Mouse (Mus musculus): ENCODE data around the gene Cux2. TPM values are rescaled to one million over a fixed set of nuclear protein-coding genes. Genes with fewer than 3 reads are reported as not detected.

The Cux2 gene
- polyA plus RNA-seq, 2 experiments from 2014 or later: 0.15 TPM; not detected in 1

DNA sequence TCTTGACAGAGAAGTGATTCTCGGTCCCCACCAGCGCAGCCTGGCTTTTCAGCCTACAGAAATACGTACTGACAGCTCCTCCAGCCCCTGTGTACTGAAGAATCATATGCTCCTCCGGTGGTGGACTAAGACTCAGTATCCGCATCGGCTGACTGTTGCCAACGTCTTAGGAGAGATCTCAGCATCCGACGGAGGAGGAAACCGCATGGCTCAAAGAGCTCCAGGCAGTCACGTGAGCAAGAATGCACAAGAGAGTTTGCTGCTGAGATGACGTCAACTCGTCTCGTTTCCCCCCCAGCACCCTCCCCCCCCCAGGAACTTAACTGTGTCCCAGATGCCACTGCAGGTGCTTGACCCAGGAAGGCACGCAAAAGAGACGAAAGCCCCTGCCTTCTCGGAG lies 34.8 kb downstream of the Cux2 start:
- no peak for ATAC-seq

DNA sequence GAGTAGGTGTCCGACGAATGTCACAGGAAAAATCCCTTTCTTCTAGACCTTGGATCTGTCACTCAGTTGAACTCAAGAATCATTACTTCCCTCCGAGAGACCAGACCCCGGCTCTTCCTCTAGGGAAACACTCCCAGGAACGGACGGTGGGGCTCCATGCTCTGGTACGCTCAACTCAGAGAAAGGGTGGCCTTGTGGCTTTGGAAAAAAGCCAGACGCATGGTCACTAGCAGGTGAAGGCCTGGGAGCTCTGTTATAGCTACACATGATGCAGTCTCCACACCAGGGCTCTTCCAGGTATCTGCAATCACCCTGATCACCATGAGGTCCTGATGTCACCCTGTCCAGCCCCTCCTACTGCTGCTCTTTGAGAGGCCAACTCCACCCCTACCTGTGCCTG lies 35.2 kb downstream of the Cux2 start:
- ATAC-seq: no peak

- ATAC-seq: no peak
Observed at GRCm38 (mm10) chr5:122011289-122011688, 38.6 kb downstream of the Cux2 start.

GRCm38 (mm10) chr5:122007946-122008441 lies 41.9 kb downstream of the Cux2 start:
- no peak for ATAC-seq

DNA sequence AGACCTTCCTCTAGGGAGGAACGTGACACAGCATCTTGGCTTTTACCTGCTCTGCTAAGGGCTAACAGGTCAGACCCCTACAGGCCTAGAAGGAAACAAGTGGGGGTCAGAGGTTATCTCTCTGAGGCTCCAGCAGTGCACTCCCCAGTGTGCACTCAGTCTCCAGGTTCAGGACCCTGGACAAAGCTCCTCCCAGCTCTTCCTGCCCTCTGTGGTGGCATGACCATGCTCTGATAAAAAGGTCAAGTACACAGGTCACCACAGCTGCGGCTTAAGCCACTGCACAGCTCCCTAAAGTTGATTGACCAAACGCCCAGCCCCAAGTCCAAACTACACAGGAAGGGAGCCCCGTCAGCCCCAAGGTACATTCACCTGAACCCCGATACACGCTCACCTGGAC lies 46.4 kb downstream of the Cux2 start:
- ATAC-seq: no peak

GRCm38 (mm10) chr5:122002148-122002547 lies 47.8 kb downstream of the Cux2 start:
- no peak for ATAC-seq

GRCm38 (mm10) chr5:122001311-122001710 lies 48.6 kb downstream of the Cux2 start:
- no peak for ATAC-seq

- no peak for ATAC-seq
Observed at GRCm38 (mm10) chr5:122000381-122000780, 49.5 kb downstream of the Cux2 start.

GRCm38 (mm10) chr5:121998981-121999795 lies 50.7 kb downstream of the Cux2 start:
- ATAC-seq: no peak

DNA sequence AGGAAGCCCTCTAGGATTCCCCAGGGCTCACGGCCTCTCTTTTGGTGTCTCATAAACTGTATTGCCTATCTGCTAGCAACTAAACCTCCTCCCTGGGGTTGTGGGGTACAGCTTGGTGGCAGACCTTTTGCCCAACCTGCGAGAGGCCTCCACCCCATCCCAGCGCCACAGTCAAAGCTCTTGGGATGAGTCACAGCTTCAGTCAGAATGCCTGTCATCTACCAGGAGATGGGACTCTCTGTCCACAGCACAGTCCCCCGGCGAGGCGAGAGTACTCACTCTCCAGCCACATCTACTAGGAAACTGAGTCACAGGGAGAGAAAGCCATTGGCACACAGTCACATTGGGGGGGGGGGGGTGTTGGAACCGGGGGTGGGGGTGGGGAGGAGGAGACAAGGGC lies 51.6 kb downstream of the Cux2 start:
- ATAC-seq: no peak

DNA sequence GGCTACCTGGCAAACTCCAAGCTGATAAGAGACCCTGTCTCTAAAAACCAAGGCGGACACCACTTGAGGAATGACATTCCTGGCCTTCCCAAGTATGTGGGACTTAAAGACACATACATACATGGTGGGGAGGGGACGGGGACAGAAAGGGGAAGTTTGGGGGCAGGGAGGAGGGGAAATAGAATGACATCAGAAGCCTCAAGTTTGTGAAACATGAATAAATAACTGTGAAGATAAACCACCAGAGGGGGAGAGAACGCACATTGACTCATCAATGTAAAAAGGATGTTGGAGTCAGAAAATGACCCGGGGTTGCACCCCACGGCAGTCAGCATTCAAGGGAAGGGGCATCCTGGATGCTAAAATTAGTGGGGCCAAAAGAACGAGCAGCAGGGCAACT lies 53.2 kb downstream of the Cux2 start:
- no peak for ATAC-seq

DNA sequence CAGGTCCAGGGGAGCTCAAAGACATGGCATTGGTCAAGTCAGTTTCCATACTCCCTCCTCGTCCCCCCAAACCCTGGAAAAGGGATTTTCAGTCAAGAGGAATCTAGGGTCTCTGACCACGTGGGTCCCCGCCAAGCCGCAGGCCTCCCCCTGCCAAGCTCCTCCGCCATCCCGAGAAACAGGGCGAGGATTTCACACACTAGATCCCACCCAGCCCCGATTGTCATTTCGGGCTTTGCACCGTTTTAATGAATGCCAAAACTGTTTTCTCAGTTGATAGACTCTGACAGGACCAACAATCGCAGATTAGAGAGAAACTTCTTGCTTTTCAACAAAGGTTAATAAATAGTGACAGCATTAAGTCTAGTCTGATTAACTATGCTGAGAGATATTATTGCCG lies 55.1 kb downstream of the Cux2 start:
- no peak for ATAC-seq

- no peak for ATAC-seq
Observed at GRCm38 (mm10) chr5:121991914-121992313, 58.0 kb downstream of the Cux2 start.

DNA sequence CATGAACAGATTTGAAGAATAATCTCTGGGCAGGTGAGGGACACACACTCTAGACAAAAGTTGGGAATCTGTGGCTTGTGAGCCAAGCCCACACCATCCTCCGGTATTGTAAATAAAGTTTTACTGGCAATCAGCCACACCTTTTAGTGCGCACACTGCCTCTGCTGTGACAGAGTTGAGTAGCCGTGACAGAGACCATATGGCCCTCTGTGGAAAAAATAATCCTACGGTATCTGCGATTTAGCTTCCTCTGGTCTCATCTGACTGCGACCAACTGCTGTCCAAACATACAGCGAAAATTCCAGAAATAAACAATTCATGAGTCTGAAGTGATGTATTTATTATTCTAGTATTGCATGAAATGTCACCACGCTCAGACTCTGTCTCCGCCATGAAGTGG lies 64.0 kb downstream of the Cux2 start:
- no peak for ATAC-seq

DNA sequence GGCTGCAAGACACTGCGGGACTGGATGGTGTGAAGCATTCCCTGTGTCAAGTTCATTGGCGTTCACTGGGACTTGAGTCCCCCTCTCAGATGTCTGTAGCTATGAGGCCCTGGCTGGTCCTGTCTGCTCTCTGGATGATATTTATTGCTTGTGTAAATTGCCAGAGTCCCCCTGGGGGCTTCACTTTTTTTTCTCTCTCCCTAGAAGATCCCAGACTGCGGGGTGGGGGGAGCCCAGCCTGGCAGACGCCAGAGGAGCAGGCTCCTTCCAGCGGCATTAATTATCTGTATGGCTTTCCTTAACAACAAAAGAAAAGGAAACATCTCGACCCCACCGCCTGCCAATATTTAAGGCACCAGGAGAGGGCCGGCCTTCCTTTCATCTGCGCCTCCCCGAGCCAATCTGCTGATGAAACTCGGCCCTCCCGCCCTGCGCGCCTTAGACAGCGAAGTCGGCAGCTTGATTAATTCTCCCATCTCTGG lies 68.2 kb downstream of the Cux2 start:
- no peak for ATAC-seq

- ATAC-seq: no peak
Observed at GRCm38 (mm10) chr5:121976331-121976730, 73.6 kb downstream of the Cux2 start.

- ATAC-seq: no peak
Observed at GRCm38 (mm10) chr5:121973541-121973940, 76.4 kb downstream of the Cux2 start.

DNA sequence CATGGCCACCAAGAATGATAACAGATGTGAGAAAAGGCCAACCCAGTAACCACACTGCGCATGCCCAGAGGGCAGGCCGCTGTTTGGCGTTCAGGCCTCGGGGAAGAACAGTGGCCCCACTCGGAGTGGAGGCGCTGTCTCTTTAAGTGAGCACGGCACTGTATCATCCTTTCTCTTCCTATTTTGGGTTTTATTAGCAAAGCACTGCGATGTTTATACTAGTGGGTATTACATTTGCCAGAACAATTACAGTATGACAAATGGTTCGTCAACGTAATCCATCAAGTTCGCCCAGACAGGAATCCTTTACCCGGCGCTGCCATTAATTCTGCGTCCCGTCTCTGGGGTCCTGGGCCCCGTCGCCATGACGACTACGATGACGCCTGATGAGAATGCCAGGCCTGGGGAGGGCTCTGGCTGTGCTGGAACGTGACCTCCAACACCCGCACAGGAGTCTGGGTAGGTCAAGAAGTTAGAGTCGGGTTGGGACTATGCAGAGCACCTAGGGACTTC lies 77.2 kb downstream of the Cux2 start:
- no peak for ATAC-seq

DNA sequence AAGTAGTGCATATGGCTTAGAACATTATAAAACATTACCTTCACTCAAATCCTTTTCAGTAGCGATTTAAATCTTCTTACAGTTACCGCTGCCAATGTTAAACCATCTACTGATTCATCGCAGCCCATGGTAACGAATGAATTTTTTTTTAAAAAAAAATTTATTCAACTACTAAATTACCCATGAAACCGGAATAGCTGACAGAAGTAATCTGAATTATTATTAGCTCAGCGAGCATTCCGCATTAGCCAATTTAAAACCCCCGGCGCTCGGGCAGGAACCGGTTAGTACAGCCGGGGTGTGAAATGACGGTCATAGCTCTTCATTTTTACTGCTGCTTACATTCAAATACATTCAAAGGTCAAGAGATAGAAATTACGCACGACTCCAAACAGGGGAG lies 80.9 kb downstream of the Cux2 start:
- no peak for ATAC-seq

- no peak for ATAC-seq
Observed at GRCm38 (mm10) chr5:121968416-121968815, 81.5 kb downstream of the Cux2 start.

DNA sequence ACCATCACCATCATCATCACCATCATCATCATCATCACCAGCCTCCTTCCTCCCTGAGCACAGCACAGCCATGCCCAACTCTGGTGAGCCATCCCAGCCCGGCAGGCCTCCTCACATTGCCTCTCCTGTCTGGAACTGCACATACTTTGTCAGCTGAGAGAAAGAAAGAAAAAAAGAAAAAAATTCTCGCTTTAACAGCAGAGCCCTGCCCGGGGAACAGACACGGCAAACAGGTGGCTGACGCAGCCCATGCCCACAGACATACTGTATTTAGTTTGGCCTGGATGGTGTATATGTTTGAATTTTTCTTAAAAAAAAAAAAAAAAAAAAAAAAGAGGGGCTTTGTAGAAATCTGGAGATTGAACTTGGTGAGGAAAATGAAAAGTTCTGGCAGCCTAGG lies 82.4 kb downstream of the Cux2 start:
- ATAC-seq: no peak

GRCm38 (mm10) chr5:121966940-121967339 lies 83.0 kb downstream of the Cux2 start:
- no peak for ATAC-seq

DNA sequence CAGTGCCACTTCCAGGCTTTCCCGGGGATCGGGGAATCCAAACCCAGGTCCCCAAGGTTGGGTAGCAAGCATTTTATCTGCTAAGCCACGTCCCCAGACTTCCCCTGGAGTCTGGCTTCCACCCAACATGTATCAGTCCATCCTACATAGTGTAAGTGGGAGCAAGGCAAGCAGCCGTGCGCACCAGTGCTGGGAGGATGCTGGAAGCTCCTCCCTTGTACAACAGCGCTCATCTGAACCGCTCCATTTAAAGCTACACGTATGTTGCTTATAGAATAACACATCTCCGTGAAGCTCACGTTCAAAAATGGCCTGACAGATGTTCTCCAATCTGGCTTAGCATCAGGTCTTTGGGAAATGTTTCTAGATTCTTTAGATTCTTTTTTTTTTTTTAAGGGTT lies 86.9 kb downstream of the Cux2 start:
- ATAC-seq: no peak

DNA sequence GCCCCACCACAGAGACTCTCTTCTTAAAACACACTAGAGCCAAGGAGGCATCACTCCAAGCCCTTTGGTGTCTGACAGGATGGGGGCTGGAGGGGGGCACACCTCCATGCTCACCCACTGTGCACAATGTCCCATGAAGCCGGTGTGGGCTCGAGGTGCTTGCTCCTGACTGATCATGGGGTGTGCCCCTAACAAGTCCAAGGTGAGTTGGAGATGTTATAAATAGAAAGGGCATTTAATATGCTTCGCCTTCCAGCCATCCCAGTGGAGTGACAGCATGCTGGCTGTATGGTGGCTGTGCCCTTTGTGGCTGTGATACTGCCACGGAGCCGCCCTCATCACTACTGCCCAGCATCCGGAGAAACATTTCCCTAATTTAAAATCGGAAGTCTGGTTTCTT lies 87.5 kb downstream of the Cux2 start:
- ATAC-seq: no peak

Data from CD4-positive, CD25-positive, alpha-beta regulatory T cell, adult 4 months (primary cell).